Mouse (Mus musculus) CD4-positive, CD25-positive, alpha-beta regulatory T cell, adult 9 weeks (primary cell): ENCODE data around the gene Szt2. TPM values are rescaled to one million over a fixed set of nuclear protein-coding genes. Genes with fewer than 3 reads are reported as not detected.

Experiments used
- polyA plus RNA-seq: library from polyadenylated mRNA; unstranded; fragments of 100-300 nt; shearing (Covaris generic); gene quantifications from one replicate; pipeline ENCODE4 v1.2.1, GENCODE M21; 2017

Gene Szt2
- polyA plus RNA-seq, result 18.0 TPM

DNA sequence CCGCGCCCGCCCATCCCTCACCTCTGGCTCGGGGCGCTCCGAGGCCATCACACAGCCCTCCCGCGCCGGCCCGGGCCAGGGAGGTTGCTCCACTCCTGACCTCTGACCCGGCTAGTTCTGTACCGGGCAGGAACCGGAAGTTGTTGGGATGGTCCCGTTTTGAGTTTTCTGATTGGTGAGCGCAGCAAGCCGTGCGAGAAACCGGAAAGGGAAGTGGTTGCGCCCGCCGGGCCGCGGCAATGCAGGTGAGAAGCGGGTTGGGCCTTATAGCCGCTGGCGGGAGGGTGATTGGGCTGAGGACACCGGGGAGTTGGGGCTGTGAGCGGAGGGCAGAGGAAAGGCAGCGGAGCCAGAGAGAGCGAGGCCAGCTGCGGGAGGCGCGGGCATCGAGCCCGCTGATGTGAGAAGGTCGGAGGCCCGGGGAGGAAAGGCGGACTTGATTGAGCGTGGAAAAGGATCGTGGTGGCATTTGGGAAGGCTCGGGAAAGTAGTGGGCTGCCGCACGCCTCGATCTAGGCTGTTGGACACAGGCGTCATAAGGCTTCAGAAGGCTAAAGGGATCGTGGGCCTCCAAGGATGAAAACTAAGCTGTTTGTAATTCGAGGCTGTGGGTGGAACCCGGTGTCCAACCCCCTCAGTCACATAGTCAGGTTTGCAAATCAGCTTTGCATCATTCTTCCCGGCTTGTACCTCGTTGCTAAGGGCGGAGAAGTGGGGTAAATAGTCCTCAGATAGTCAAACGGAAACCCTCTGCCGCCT is at the start of gene Szt2, which contains the start of gene Med8:
TSS of gene Szt2 (minus strand) at position 132 of the 759 bp plus-strand sequence.
TSS of gene Med8 (plus strand) at position 196 of the 759 bp plus-strand sequence.

DNA sequence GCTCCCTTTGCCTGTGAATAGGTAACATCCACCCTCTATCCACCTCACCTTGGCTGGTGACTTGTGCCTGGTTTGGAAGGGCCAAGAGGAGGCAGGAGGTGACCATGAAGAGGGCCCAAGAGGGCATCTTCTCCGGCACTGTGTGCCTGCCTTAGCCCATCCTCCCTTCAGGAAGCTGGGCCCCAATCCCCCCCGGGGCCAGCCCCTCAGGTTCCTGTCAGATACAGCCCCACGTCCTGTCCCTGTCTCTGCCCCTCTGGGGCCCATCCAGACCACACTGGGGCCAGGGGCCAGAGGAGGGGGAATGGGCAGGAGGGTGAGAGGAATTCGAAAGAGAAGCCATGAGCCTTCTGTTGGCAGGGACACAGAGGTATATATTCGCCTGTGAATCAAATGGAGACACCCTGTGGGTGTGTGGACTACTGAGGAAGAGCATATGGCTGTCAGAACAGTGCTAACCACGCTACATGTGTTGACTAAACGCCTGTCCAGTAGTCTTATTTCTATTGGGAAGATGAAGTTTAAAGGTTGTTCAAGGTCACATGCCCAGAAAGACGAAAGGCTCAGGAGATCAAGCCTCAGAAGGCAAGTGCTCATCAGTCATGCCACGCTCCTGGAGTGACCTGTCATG is 48.4 kb upstream of the Szt2 start, which contains the start of gene Mpl:
TSS of gene Mpl (minus strand) at position 169 of the 631 bp plus-strand sequence.

DNA sequence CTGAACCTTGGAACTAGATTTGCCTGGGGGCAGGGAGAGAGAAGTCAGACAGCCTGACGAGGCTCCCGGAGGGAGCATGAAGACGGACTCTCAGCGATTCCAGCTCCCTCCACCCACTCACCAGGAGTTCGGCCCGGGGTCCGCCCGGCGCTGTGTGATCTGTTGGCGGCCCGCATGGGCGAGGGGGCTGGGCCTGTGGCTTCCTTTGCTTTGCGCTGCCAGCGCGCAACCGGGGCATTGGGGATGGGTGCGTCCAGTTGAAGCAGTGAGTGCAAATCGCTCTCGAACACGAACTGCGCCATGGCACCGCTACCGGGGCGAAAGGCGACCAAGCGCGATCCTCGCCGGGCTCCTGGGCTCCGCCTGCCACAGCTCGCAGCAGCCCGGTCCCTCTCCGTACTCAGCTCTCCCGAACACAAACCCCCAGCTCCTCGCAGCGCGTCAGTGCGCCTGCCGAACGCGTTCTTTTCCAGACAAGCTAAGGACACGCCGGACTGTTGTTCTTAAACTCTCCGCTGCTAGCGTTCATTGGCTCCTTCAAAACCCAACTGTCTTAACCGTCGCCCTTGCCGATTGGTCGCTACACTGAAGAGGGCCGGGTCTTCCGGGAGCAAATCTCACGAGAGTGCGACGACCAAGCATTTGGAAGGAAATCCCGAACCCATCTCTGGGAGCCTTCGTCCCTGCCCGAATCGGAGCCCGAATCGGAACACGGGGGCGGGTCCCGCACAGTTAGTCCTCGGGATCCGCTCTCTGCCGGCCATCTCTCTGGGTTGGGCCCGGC is 27.9 kb upstream of the Szt2 start, which contains the start of gene Cdc20:
TSS of gene Cdc20 (minus strand) at position 533 of the 784 bp plus-strand sequence.

DNA sequence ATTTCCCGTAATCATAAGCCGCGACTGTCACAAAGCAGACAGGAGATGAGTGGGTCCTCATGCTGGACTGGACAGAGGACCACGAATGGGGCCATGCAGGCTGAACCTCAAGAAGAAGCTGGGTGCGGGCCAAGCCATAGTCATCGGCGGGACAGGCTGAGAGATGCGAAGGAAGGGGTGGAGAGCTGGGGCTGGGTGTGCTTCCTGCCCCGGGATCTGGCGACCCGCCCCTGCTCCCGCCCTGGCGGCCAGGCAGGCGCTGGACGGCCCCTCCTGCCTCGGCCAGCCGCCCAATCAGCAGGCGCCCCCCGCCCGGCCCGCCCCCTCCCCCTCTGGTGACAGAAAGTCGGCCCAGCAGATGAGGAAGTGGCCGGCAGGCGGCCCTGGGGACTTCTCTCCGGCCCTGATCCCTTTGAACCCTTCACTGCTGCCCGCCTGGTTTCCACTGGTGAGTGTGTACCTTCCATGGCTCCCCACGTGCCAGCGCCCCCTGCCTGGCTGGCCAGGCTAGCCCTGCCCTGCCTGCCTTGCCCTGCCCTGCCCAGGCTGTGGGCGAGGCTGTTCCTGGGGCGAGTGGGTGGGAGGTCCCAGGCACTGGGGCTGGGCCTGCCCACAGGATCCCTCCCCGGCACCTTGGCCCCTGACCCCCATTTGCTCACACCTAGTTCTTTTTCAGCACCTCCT is 18.8 kb upstream of the Szt2 start, which contains the start of gene Elovl1:
TSS of gene Elovl1 (plus strand) at position 326 of the 684 bp plus-strand sequence.

Other genes with a start within 250 kb of the Szt2 start
- gene Kdm4a, start 229.2 kb downstream of the Szt2 start, polyA plus RNA-seq, result 36.7 TPM
- 0.51 TPM for gene Ptprf, start 117.9 kb downstream of the Szt2 start, polyA plus RNA-seq
- 128 TPM for gene Med8, start 64 bp upstream of the Szt2 start, polyA plus RNA-seq
- gene Elovl1, start 18.8 kb upstream of the Szt2 start, polyA plus RNA-seq, result 181 TPM
- 8.1 TPM for gene Cdc20, start 28.1 kb upstream of the Szt2 start, polyA plus RNA-seq
- not detected for gene Mpl, start 48.2 kb upstream of the Szt2 start, polyA plus RNA-seq
- gene Tie1, start 80.8 kb upstream of the Szt2 start, polyA plus RNA-seq, result not detected
- gene 2610528J11Rik, start 117.7 kb upstream of the Szt2 start, polyA plus RNA-seq, result not detected
- gene Tmem125, start 134.8 kb upstream of the Szt2 start, polyA plus RNA-seq, result not detected
- not detected for gene Cfap57, start 211.5 kb upstream of the Szt2 start, polyA plus RNA-seq
- gene Ebna1bp2, start 211.5 kb upstream of the Szt2 start, polyA plus RNA-seq, result 195 TPM
- not detected for gene Olfr62, start 249.7 kb upstream of the Szt2 start, polyA plus RNA-seq